ENCODE assay signal across 11 mouse cellular contexts in genomic region chr6:110137043-110137650, GRCm38 (mm10).
DNase-seq lines count a peak whose midpoint lies in the region; ATAC-seq lines count a peak whose summit lies in the region.
"Had no signal": no experiment of that assay in that cellular context is flagged by ENCODE, and none has a peak within 500 bp of the region (broad histone marks: within the 10 kb centered on the region; RNA-seq: fewer than 3 reads in every experiment).

No protein-coding gene starts in this region.

- H3K9me3 ChIP-seq in heart, embryonic 12.5 days (replicated peaks) = no peaks in the 10 kb centered on the region
- H3K9me3 ChIP-seq in liver, embryonic 11.5 days (ENCODE audit: control insufficient read depth, low read length) = no peaks in the 10 kb centered on the region
- H3K9me3 ChIP-seq in midbrain, embryonic 15.5 days = no peaks in the 10 kb centered on the region

- no peak overlapping the region for H3K9ac ChIP-seq in heart, embryonic 12.5 days
- H3K9ac ChIP-seq in liver, embryonic 11.5 days (ENCODE audit: low read depth, low read length) = no peak overlapping the region
- no peak overlapping the region for H3K9ac ChIP-seq in midbrain, embryonic 15.5 days
- H3K9ac ChIP-seq: liver, embryonic 14.5 days had no signal

- 23% methylated on average over 7 of the region's 7 CpGs for whole genome bisulfite sequencing in heart, embryonic 12.5 days
- WGBS in liver, embryonic 11.5 days = 52% methylated on average over 7 of the region's 7 CpGs
- 32% methylated on average over 7 of the region's 7 CpGs for WGBS in midbrain, embryonic 15.5 days

- peaks cover 6% of the 10 kb centered on the region; the same call in 1 of the 2 replicates for H3K4me1 ChIP-seq in heart, embryonic 12.5 days (replicated peaks)
- no peaks in the 10 kb centered on the region for H3K4me1 ChIP-seq in liver, embryonic 11.5 days (replicated peaks; ENCODE audit: control insufficient read depth, insufficient read depth, low read length)
- 0 out of 2 replicates have a peak, but pooled peaks cover 4% of the 10 kb centered on the region for H3K4me1 ChIP-seq in midbrain, embryonic 15.5 days

- intact Hi-C loops in left cerebral cortex, postnatal 14 days (cut with DNase I) = no loop called here

- H3K36me3 ChIP-seq in heart, embryonic 12.5 days = no peaks in the 10 kb centered on the region
- no peaks in the 10 kb centered on the region for H3K36me3 ChIP-seq in liver, embryonic 11.5 days (ENCODE audit: control insufficient read depth, insufficient read depth, low read length)
- no peaks in the 10 kb centered on the region for H3K36me3 ChIP-seq in midbrain, embryonic 15.5 days (replicated peaks)

- no peak overlapping the region for H3K4me3 ChIP-seq in heart, embryonic 12.5 days
- no peak overlapping the region for H3K4me3 ChIP-seq in liver, embryonic 11.5 days (ENCODE audit: low read depth, low read length)
- no peak overlapping the region for H3K4me3 ChIP-seq in midbrain, embryonic 15.5 days

- peak; percentile 81 for ATAC-seq in heart, embryonic 12.5 days (ENCODE audit: insufficient number of reproducible peaks, low FRiP score)
- ATAC-seq in frontal cortex, adult (ENCODE audit: low TSS enrichment) = peak; percentile 99
- no peak for ATAC-seq in liver, embryonic 11.5 days (replicated peaks; ENCODE audit: low FRiP score)
- no peak for ATAC-seq in midbrain, embryonic 15.5 days (replicated peaks)

- no peaks in the 10 kb centered on the region for H3K27me3 ChIP-seq in heart, embryonic 12.5 days (replicated peaks)
- no peaks in the 10 kb centered on the region for H3K27me3 ChIP-seq in liver, embryonic 11.5 days (replicated peaks; ENCODE audit: control insufficient read depth, insufficient read depth, low read length)
- H3K27me3 ChIP-seq in midbrain, embryonic 15.5 days (replicated peaks) = no peaks in the 10 kb centered on the region

- no peak overlapping the region for H3K4me2 ChIP-seq in heart, embryonic 12.5 days
- no peak overlapping the region for H3K4me2 ChIP-seq in liver, embryonic 11.5 days
- H3K4me2 ChIP-seq in midbrain, embryonic 15.5 days = no peak overlapping the region

- DNase-seq in heart, adult 9 months (ENCODE audit: low spot score in 2 of 2) = no peak
- peak; percentile 92 for DNase-seq in brain, adult 2 months (ENCODE audit: low read depth, low spot score)
- peak; percentile 44 to 68 for DNase-seq in left cerebral cortex, postnatal 14 days (ENCODE audit: low spot score in 2 of 2)
- no peak for DNase-seq in cerebellum, postnatal 10 days
- DNase-seq in liver, embryonic 11.5 days (ENCODE audit: low spot score) = no peak
- DNase-seq: gastrocnemius, postnatal 14 days; kidney, adult 9 months had no signal

- 0 out of 2 replicates have a peak overlapping the region, but pooled peaks have one; percentile 28 for H3K27ac ChIP-seq in heart, embryonic 12.5 days (ENCODE audit: poor library complexity, severe bottlenecking)
- H3K27ac ChIP-seq in liver, embryonic 11.5 days (ENCODE audit: low read depth, low read length) = no peak overlapping the region
- H3K27ac ChIP-seq in midbrain, embryonic 15.5 days = no peak overlapping the region
- H3K27ac ChIP-seq: liver, embryonic 14.5 days had no signal

Comparison
In these comparisons a context has a peak if more than half of its experiments do, and no peak if none do; other contexts are left out.
1. ATAC-seq: peak in heart, embryonic 12.5 days (single experiment) and frontal cortex, adult (single experiment); none in liver, embryonic 11.5 days (single experiment) and midbrain, embryonic 15.5 days (single experiment).
2. DNase-seq: peak in brain, adult 2 months (single experiment) and left cerebral cortex, postnatal 14 days (2 of 2); none in heart, adult 9 months (0 of 2), cerebellum, postnatal 10 days (0 of 2) and liver, embryonic 11.5 days (single experiment).